Mouse (Mus musculus): ENCODE data around the gene Dscaml1. TPM values are rescaled to one million over a fixed set of nuclear protein-coding genes. Genes with fewer than 3 reads are reported as not detected.

The Dscaml1 gene
- 0.50 and 0.67 TPM in 2 replicates for polyA plus RNA-seq (2016; fragmentation: Nextera tagmentation; extraction: Ambion mirVana)

- peaks cover 57% of the 10 kb centered on the region for H3K27me3 ChIP-seq (replicated peaks; ENCODE audit: low read depth, poor library complexity, severe bottlenecking)
- no peaks in the 10 kb centered on the region for H3K9me3 ChIP-seq
- no peaks in the 10 kb centered on the region for H3K36me3 ChIP-seq (replicated peaks)
- no peak for DNase-seq (ENCODE audit: low spot score)
- peaks cover 17% of the 10 kb centered on the region for H3K4me1 ChIP-seq
- 89% methylated on average over 4 of the region's 4 CpGs for WGBS
- no peak within 1 kb of the TSS for H3K4me3 ChIP-seq
- H3K27ac ChIP-seq (replicated peaks), result no peak within 1 kb of the TSS
Measured at GRCm38 (mm10) chr9:45426456-45426855, at the start of gene Dscaml1. TSS of gene Dscaml1 (plus strand) at chr9:45426628.

- Histone ChIP-seq H3K27me3 (replicated peaks; ENCODE audit: low read depth, poor library complexity, severe bottlenecking) (no peaks in the 10 kb centered on the region), H3K27ac (replicated peaks) (no peak overlapping the region), H3K36me3 (replicated peaks) (peaks cover 82% of the 10 kb centered on the region), H3K9me3 (no peaks in the 10 kb centered on the region), H3K4me3 (no peak overlapping the region), H3K4me1 (peaks cover 42% of the 10 kb centered on the region)
- DNase-seq (ENCODE audit: low spot score), result no peak
- 88% methylated on average over 2 of the region's 2 CpGs for WGBS
Measured at GRCm38 (mm10) chr9:45376883-45377282, 49.5 kb upstream of the Dscaml1 start.

GRCm38 (mm10) chr9:45380411-45381251 lies 45.8 kb upstream of the Dscaml1 start:
- no peaks in the 10 kb centered on the region for H3K9me3 ChIP-seq
- no peak for DNase-seq (ENCODE audit: low spot score)
- H3K4me1 ChIP-seq, result peaks cover 23% of the 10 kb centered on the region
- H3K4me3 ChIP-seq, result no peak overlapping the region
- no peak overlapping the region for H3K27ac ChIP-seq (replicated peaks)
- H3K36me3 ChIP-seq (replicated peaks), result peaks cover 69% of the 10 kb centered on the region
- no peaks in the 10 kb centered on the region for H3K27me3 ChIP-seq (replicated peaks; ENCODE audit: low read depth, poor library complexity, severe bottlenecking)
- 74% methylated on average over 10 of the region's 10 CpGs for WGBS

GRCm38 (mm10) chr9:45382336-45382735 lies 44.1 kb upstream of the Dscaml1 start:
- WGBS, result 77% methylated on average over 5 of the region's 5 CpGs
- DNase-seq (ENCODE audit: low spot score), result no peak
- H3K27ac ChIP-seq (replicated peaks), result no peak overlapping the region
- no peak overlapping the region for H3K4me3 ChIP-seq
- peaks cover 23% of the 10 kb centered on the region for H3K4me1 ChIP-seq
- peaks cover 52% of the 10 kb centered on the region for H3K36me3 ChIP-seq (replicated peaks)
- no peaks in the 10 kb centered on the region for H3K27me3 ChIP-seq (replicated peaks; ENCODE audit: low read depth, poor library complexity, severe bottlenecking)
- no peaks in the 10 kb centered on the region for H3K9me3 ChIP-seq

- Histone ChIP-seq H3K27ac (replicated peaks) (no peak overlapping the region), H3K4me1 (peaks cover 23% of the 10 kb centered on the region), H3K36me3 (replicated peaks) (peaks cover 47% of the 10 kb centered on the region), H3K4me3 (no peak overlapping the region), H3K27me3 (replicated peaks; ENCODE audit: low read depth, poor library complexity, severe bottlenecking) (no peaks in the 10 kb centered on the region), H3K9me3 (no peaks in the 10 kb centered on the region)
- DNase-seq (ENCODE audit: low spot score), result no peak
- 80% methylated on average over 5 of the region's 5 CpGs for WGBS
Measured at GRCm38 (mm10) chr9:45382834-45383233, 43.6 kb upstream of the Dscaml1 start.

GRCm38 (mm10) chr9:45383883-45384282 lies 42.5 kb upstream of the Dscaml1 start:
- Histone ChIP-seq H3K9me3 (no peaks in the 10 kb centered on the region), H3K36me3 (replicated peaks) (peaks cover 37% of the 10 kb centered on the region), H3K4me1 (peaks cover 19% of the 10 kb centered on the region), H3K27ac (replicated peaks) (no peak overlapping the region), H3K27me3 (replicated peaks; ENCODE audit: low read depth, poor library complexity, severe bottlenecking) (no peaks in the 10 kb centered on the region), H3K4me3 (no peak overlapping the region)
- 95% methylated on average over 6 of the region's 6 CpGs for WGBS
- no peak for DNase-seq (ENCODE audit: low spot score)

- H3K4me1 ChIP-seq, result 0 out of 2 replicates have a peak, but pooled peaks cover 5% of the 10 kb centered on the region
- no peak overlapping the region for H3K4me3 ChIP-seq
- H3K36me3 ChIP-seq (replicated peaks), result peaks cover 21% of the 10 kb centered on the region
- 89% methylated on average over 5 of the region's 5 CpGs for WGBS
- H3K27ac ChIP-seq (replicated peaks), result no peak overlapping the region
- no peaks in the 10 kb centered on the region for H3K9me3 ChIP-seq
- no peak for DNase-seq (ENCODE audit: low spot score)
- no peaks in the 10 kb centered on the region for H3K27me3 ChIP-seq (replicated peaks; ENCODE audit: low read depth, poor library complexity, severe bottlenecking)
Measured at GRCm38 (mm10) chr9:45386698-45387097, 39.7 kb upstream of the Dscaml1 start.

- Histone ChIP-seq H3K4me1 (0 out of 2 replicates have a peak, but pooled peaks cover 5% of the 10 kb centered on the region), H3K27me3 (replicated peaks; ENCODE audit: low read depth, poor library complexity, severe bottlenecking) (no peaks in the 10 kb centered on the region), H3K27ac (replicated peaks) (no peak overlapping the region), H3K4me3 (no peak overlapping the region), H3K36me3 (replicated peaks) (peaks cover 37% of the 10 kb centered on the region), H3K9me3 (no peaks in the 10 kb centered on the region)
- 49% methylated on average over 12 of the region's 12 CpGs for WGBS
- DNase-seq (ENCODE audit: low spot score), result peak; percentile 86
Measured at GRCm38 (mm10) chr9:45388385-45388994, 37.9 kb upstream of the Dscaml1 start.

GRCm38 (mm10) chr9:45389596-45389995 lies 36.8 kb upstream of the Dscaml1 start:
- Histone ChIP-seq H3K36me3 (replicated peaks) (peaks cover 38% of the 10 kb centered on the region), H3K4me1 (0 out of 2 replicates have a peak, but pooled peaks cover 5% of the 10 kb centered on the region), H3K4me3 (no peak overlapping the region), H3K27me3 (replicated peaks; ENCODE audit: low read depth, poor library complexity, severe bottlenecking) (no peaks in the 10 kb centered on the region), H3K9me3 (no peaks in the 10 kb centered on the region), H3K27ac (replicated peaks) (no peak overlapping the region)
- WGBS, result 89% methylated on average over 8 of the region's 8 CpGs
- DNase-seq (ENCODE audit: low spot score), result no peak

- Histone ChIP-seq H3K27me3 (replicated peaks; ENCODE audit: low read depth, poor library complexity, severe bottlenecking) (no peaks in the 10 kb centered on the region), H3K4me3 (no peak overlapping the region), H3K27ac (replicated peaks) (no peak overlapping the region), H3K36me3 (replicated peaks) (peaks cover 55% of the 10 kb centered on the region), H3K9me3 (no peaks in the 10 kb centered on the region), H3K4me1 (0 out of 2 replicates have a peak, but pooled peaks cover 5% of the 10 kb centered on the region)
- WGBS, result 72% methylated on average over 7 of the region's 7 CpGs
- DNase-seq (ENCODE audit: low spot score), result no peak
Measured at GRCm38 (mm10) chr9:45391299-45391698, 35.1 kb upstream of the Dscaml1 start.

GRCm38 (mm10) chr9:45395218-45395617 lies 31.2 kb upstream of the Dscaml1 start:
- no peaks in the 10 kb centered on the region for H3K9me3 ChIP-seq
- no peak overlapping the region for H3K27ac ChIP-seq (replicated peaks)
- no peaks in the 10 kb centered on the region for H3K27me3 ChIP-seq (replicated peaks; ENCODE audit: low read depth, poor library complexity, severe bottlenecking)
- DNase-seq (ENCODE audit: low spot score), result no peak
- no peak overlapping the region for H3K4me3 ChIP-seq
- peaks cover 55% of the 10 kb centered on the region for H3K36me3 ChIP-seq (replicated peaks)
- WGBS, result 86% methylated on average over 6 of the region's 6 CpGs
- H3K4me1 ChIP-seq, result 0 out of 2 replicates have a peak, but pooled peaks cover 5% of the 10 kb centered on the region

- H3K4me3 ChIP-seq, result no peak overlapping the region
- DNase-seq (ENCODE audit: low spot score), result no peak
- H3K27me3 ChIP-seq (replicated peaks; ENCODE audit: low read depth, poor library complexity, severe bottlenecking), result no peaks in the 10 kb centered on the region
- H3K4me1 ChIP-seq, result 0 out of 2 replicates have a peak, but pooled peaks cover under 1% of the 10 kb centered on the region
- H3K27ac ChIP-seq (replicated peaks), result no peak overlapping the region
- 58% methylated on average over 3 of the region's 3 CpGs for WGBS
- no peaks in the 10 kb centered on the region for H3K9me3 ChIP-seq
- peaks cover 51% of the 10 kb centered on the region for H3K36me3 ChIP-seq (replicated peaks)
Measured at GRCm38 (mm10) chr9:45395796-45396195, 30.6 kb upstream of the Dscaml1 start.

GRCm38 (mm10) chr9:45398336-45398735 lies 28.1 kb upstream of the Dscaml1 start:
- peaks cover 10% of the 10 kb centered on the region for H3K27me3 ChIP-seq (replicated peaks; ENCODE audit: low read depth, poor library complexity, severe bottlenecking)
- no peak overlapping the region for H3K27ac ChIP-seq (replicated peaks)
- H3K36me3 ChIP-seq (replicated peaks), result peaks cover 30% of the 10 kb centered on the region
- no peak overlapping the region for H3K4me3 ChIP-seq
- WGBS, result 64% methylated on average over 1 of the region's 1 CpGs
- H3K4me1 ChIP-seq, result peaks cover 6% of the 10 kb centered on the region; the same call in 1 of the 2 replicates
- H3K9me3 ChIP-seq, result no peaks in the 10 kb centered on the region
- no peak for DNase-seq (ENCODE audit: low spot score)

Measured in embryonic facial prominence, embryonic 10.5 days (tissue).